Mouse (Mus musculus) urinary bladder, postnatal 25 days (tissue): ENCODE data around the gene Olfr305.
"Not testable (repeated sequence)": the region's sequence is repeated elsewhere in the genome, so short reads cannot be mapped to it uniquely, and the experiment has no call there.

Source experiments
- DNase-seq: peaks from one replicate; pipeline ENCODE4 v3.0.0; 2022; ENCODE audit warnings: low spot score

The Olfr305 gene

DNA sequence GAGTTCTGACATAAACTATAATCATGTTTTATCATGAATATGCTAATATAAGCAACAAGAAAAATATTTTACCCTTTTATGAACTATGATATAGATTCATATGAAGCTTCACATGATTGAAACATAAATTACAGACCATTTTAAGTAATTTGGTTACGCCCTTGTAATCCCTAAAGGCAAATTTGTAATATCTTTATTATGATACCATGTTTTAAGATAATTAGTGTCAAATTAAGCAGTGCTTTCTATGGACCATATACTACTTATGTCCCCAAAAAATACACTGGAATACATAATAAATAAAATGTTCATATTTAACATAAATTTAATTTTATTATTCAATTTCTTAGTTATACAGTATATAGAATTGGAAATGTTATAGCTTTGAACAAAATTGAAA, at the start of gene Olfr305:
Olfr305 (minus strand) TSS at position 101 of the 400 bp plus-strand sequence.
- DNase-seq, result no peak

- no peak for DNase-seq
Measured at GRCm38 (mm10) chr7:86403546-86403945, 36.8 kb upstream of the Olfr305 start, which contains the start of gene Olfr301. Gene Olfr301, plus strand, starts transcription at chr7:86403846.

- no peak for DNase-seq
Measured at GRCm38 (mm10) chr7:86397689-86398088, 31.0 kb upstream of the Olfr305 start, which contains the start of gene Olfr303. Gene Olfr303, minus strand, starts transcription at chr7:86397789.

GRCm38 (mm10) chr7:86386558-86386957, 19.8 kb upstream of the Olfr305 start, which contains the start of gene Olfr304:
Gene Olfr304, minus strand, starts transcription at chr7:86386658.
- DNase-seq, result no peak

GRCm38 (mm10) chr7:86385769-86386168, 19.0 kb upstream of the Olfr305 start:
- DNase-seq, result no peak

GRCm38 (mm10) chr7:86346296-86346695, 20.4 kb downstream of the Olfr305 start:
- not testable (repeated sequence) for DNase-seq

GRCm38 (mm10) chr7:86344253-86344652, 22.5 kb downstream of the Olfr305 start:
- no peak for DNase-seq

GRCm38 (mm10) chr7:86342881-86343565, 23.7 kb downstream of the Olfr305 start:
- DNase-seq, result no peak

GRCm38 (mm10) chr7:86337486-86337885, 29.2 kb downstream of the Olfr305 start, which contains the start of gene Olfr307:
Gene Olfr307, minus strand, starts transcription at chr7:86337586.
- DNase-seq, result no peak

DNA sequence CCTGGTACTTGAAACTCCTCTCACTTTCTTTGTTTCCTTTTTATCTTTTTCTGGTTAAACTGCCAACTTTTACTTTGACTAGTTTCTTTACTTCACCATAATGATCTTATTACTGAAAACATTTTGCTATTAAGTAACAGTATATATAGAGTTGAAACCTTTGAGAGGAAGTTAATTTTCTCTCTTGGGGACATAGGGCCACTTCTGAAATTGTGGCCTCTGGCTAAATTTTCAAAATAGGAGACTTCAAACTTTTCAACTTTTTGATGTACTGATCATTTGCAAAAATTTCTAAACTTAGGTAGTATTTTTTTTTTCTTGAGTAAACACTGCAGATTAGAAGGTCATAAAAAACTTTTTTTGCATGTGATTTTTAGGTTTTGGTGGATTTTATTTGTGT, 41.2 kb downstream of the Olfr305 start, which contains the start of gene Olfr308:
Olfr308 (minus strand) TSS at position 101 of the 400 bp plus-strand sequence.
- DNase-seq, result no peak

DNA sequence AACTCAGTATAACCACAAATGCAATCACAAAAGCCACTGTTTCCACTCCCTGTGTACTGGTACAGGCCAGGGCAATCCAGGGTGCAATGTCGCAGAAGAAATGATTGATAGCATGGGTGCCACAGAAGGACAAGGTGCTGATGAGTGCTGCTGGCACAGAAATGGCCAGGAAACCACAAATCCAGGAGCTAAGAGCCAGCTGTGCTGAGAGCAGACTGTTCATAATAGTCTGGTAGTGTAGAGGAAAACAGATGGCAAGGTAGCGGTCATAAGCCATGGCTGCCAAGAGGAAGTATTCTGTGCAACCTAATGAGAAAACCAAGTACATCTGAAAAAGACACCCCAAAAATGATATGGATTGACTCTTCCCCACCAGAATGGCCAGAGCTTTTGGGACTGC, 45.4 kb downstream of the Olfr305 start:
- DNase-seq, result no peak

DNA sequence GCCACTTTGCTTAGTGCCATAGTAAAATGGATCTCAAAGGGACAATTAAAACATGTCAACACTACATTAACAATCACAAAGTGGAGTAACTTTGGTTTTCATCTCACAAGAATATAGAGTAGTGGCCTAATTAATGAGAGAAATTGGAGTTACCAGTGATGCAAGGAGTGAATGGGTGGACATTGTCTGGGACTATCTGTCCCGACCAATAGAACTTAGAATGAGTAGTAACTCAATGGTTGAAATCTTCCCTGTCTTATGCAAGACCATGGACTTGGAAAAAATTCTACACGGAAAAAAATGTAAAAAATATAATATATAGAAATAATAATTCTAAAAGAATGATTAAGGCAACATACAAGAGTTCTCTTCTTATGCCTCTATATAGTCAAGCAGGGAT, 53.1 kb downstream of the Olfr305 start, which contains the start of gene Olfr309:
Olfr309 (minus strand) TSS at position 101 of the 400 bp plus-strand sequence.
- no peak for DNase-seq
